ENCODE assay signal across 17 mouse cellular contexts in genomic region chr2:83622792-83623191, GRCm38 (mm10). TPM values are rescaled to one million over a fixed set of nuclear protein-coding genes. Genes with fewer than 3 reads are reported as not detected.
DNase-seq lines count a peak whose midpoint lies in the region; ATAC-seq and TF ChIP-seq lines count a peak whose summit lies in the region.
"Had no signal": no experiment of that assay in that cellular context is flagged by ENCODE, and none has a peak within 500 bp of the region (broad histone marks: within the 10 kb centered on the region; RNA-seq: fewer than 3 reads in every experiment).

No protein-coding gene starts in this region.

- H3K27me3 ChIP-seq in heart, embryonic 11.5 days (ENCODE audit: control insufficient read depth, insufficient read depth, low read length), result no peaks in the 10 kb centered on the region
- no peaks in the 10 kb centered on the region for H3K27me3 ChIP-seq in kidney, embryonic 16.5 days (ENCODE audit: insufficient read depth, low read length)
- no peaks in the 10 kb centered on the region for H3K27me3 ChIP-seq in midbrain, embryonic 16.5 days (ENCODE audit: control insufficient read depth, insufficient read depth, low read depth, low read length)
- H3K27me3 ChIP-seq in midbrain, embryonic 14.5 days (ENCODE audit: control insufficient read depth, insufficient read depth, low read length), result no peaks in the 10 kb centered on the region
- H3K27me3 ChIP-seq in stomach, postnatal 0 days (ENCODE audit: control insufficient read depth, insufficient read depth, low read length), result no peaks in the 10 kb centered on the region
- H3K27me3 ChIP-seq: embryonic facial prominence, embryonic 13.5 days; forebrain, embryonic 15.5 days; hindbrain, embryonic 13.5 days had no signal

- no peak overlapping the region for H3K4me3 ChIP-seq in heart, embryonic 11.5 days (ENCODE audit: low read depth, low read length)
- peak overlapping the region; percentile 1; the same call in 1 of the 2 replicates for H3K4me3 ChIP-seq in kidney, embryonic 16.5 days (ENCODE audit: low read length)
- no peak overlapping the region for H3K4me3 ChIP-seq in midbrain, embryonic 16.5 days (ENCODE audit: low read depth, low read length)
- no peak overlapping the region for H3K4me3 ChIP-seq in midbrain, embryonic 14.5 days (replicated peaks; ENCODE audit: low read depth, low read length)
- H3K4me3 ChIP-seq in stomach, postnatal 0 days (ENCODE audit: low read depth, low read length), result peak overlapping the region; percentile 17; the same call in 1 of the 2 replicates
- H3K4me3 ChIP-seq: embryonic facial prominence, embryonic 13.5 days; forebrain, embryonic 15.5 days; hindbrain, embryonic 13.5 days had no signal

- H3K27ac ChIP-seq in heart, embryonic 11.5 days (ENCODE audit: low read depth, low read length), result no peak overlapping the region
- H3K27ac ChIP-seq in kidney, embryonic 16.5 days (ENCODE audit: low read length), result no peak overlapping the region
- no peak overlapping the region for H3K27ac ChIP-seq in midbrain, embryonic 16.5 days (ENCODE audit: low read length)
- H3K27ac ChIP-seq in midbrain, embryonic 14.5 days (replicated peaks; ENCODE audit: low read depth, low read length), result no peak overlapping the region
- H3K27ac ChIP-seq in stomach, postnatal 0 days (replicated peaks), result no peak overlapping the region
- H3K27ac ChIP-seq: embryonic facial prominence, embryonic 13.5 days; forebrain, embryonic 15.5 days; hindbrain, embryonic 13.5 days; liver, embryonic 14.5 days; macrophage had no signal

- 41% methylated on average over 11 of the region's 11 CpGs for WGBS in heart, embryonic 11.5 days (ENCODE audit: insufficient replicate concordance)
- WGBS in kidney, embryonic 16.5 days, result 33% methylated on average over 11 of the region's 11 CpGs
- 45% methylated on average over 11 of the region's 11 CpGs for WGBS in midbrain, embryonic 16.5 days
- 48% methylated on average over 11 of the region's 11 CpGs for WGBS in midbrain, embryonic 14.5 days
- 23% methylated on average over 11 of the region's 11 CpGs for WGBS in stomach, postnatal 0 days

- no peak for ATAC-seq in heart, embryonic 11.5 days (replicated peaks; ENCODE audit: insufficient number of reproducible peaks, low FRiP score, low TSS enrichment)
- no peak for ATAC-seq in kidney, embryonic 16.5 days (ENCODE audit: low FRiP score, low TSS enrichment)
- ATAC-seq in midbrain, embryonic 16.5 days, result no peak
- ATAC-seq in midbrain, embryonic 14.5 days (ENCODE audit: low FRiP score, low TSS enrichment), result no peak
- no peak for ATAC-seq in stomach, postnatal 0 days (ENCODE audit: low FRiP score, low TSS enrichment)
- ATAC-seq: activated CD4-positive, CD25-positive, alpha-beta regulatory T cell, adult 4 months; CD4-positive, CD25-positive, alpha-beta regulatory T cell, adult 4 months; forebrain, embryonic 15.5 days had no signal

- TF ChIP-seq EP300 in stomach, postnatal 0 days (optimal IDR thresholded peaks at IDR 0.05), result no peak

- DNase-seq in heart, postnatal 14 days, result no peak
- DNase-seq in kidney, postnatal 36 days, result no peak
- no peak for DNase-seq in midbrain, embryonic 14.5 days
- no peak for DNase-seq in stomach, postnatal 0 days (ENCODE audit: low spot score)
- DNase-seq: cerebellum, adult 11-12 months; gastrocnemius, postnatal 14 days; kidney, adult 8-10 months had no signal

- no peak for TF ChIP-seq CTCF in stomach, postnatal 0 days (IDR thresholded peaks at IDR 0.05; ENCODE audit: low read depth)

- H3K9ac ChIP-seq in heart, embryonic 11.5 days (ENCODE audit: low read depth, low read length), result no peak overlapping the region
- H3K9ac ChIP-seq in kidney, embryonic 16.5 days (replicated peaks; ENCODE audit: low read length), result 0 out of 2 replicates have a peak overlapping the region, but pooled peaks have one; percentile 32
- no peak overlapping the region for H3K9ac ChIP-seq in midbrain, embryonic 16.5 days (ENCODE audit: low read depth, low read length)
- H3K9ac ChIP-seq in midbrain, embryonic 14.5 days (replicated peaks; ENCODE audit: low read length), result no peak overlapping the region
- no peak overlapping the region for H3K9ac ChIP-seq in stomach, postnatal 0 days (ENCODE audit: low read length)
- H3K9ac ChIP-seq: embryonic facial prominence, embryonic 13.5 days; forebrain, embryonic 15.5 days; hindbrain, embryonic 13.5 days; liver, embryonic 14.5 days had no signal

- no peaks in the 10 kb centered on the region for H3K36me3 ChIP-seq in heart, embryonic 11.5 days (ENCODE audit: control insufficient read depth, insufficient read depth, low read length)
- no peaks in the 10 kb centered on the region for H3K36me3 ChIP-seq in kidney, embryonic 16.5 days (ENCODE audit: insufficient read depth, low read length)
- H3K36me3 ChIP-seq in midbrain, embryonic 16.5 days (ENCODE audit: control insufficient read depth, insufficient read depth, low read length), result no peaks in the 10 kb centered on the region
- H3K36me3 ChIP-seq in midbrain, embryonic 14.5 days (ENCODE audit: control insufficient read depth, insufficient read depth, low read length), result no peaks in the 10 kb centered on the region
- no peaks in the 10 kb centered on the region for H3K36me3 ChIP-seq in stomach, postnatal 0 days (ENCODE audit: control insufficient read depth, insufficient read depth, low read length)
- H3K36me3 ChIP-seq: embryonic facial prominence, embryonic 13.5 days; forebrain, embryonic 15.5 days; hindbrain, embryonic 13.5 days had no signal

- H3K4me2 ChIP-seq in heart, embryonic 11.5 days, result peak overlapping the region; percentile 25
- peak overlapping the region; percentile 42 for H3K4me2 ChIP-seq in kidney, embryonic 16.5 days (replicated peaks; ENCODE audit: low read depth, low read length)
- peak overlapping the region; percentile 22; the same call in 1 of the 2 replicates for H3K4me2 ChIP-seq in midbrain, embryonic 16.5 days (ENCODE audit: low read length)
- no peak overlapping the region for H3K4me2 ChIP-seq in midbrain, embryonic 14.5 days (ENCODE audit: low read length)
- H3K4me2 ChIP-seq in stomach, postnatal 0 days (replicated peaks; ENCODE audit: low read depth), result peak overlapping the region; percentile 32
- H3K4me2 ChIP-seq: embryonic facial prominence, embryonic 13.5 days; forebrain, embryonic 15.5 days; hindbrain, embryonic 13.5 days had no signal

- intact Hi-C loops in heart, postnatal 14 days (cut with DNase I), result no loop called here

- no peaks in the 10 kb centered on the region for H3K9me3 ChIP-seq in heart, embryonic 11.5 days (replicated peaks; ENCODE audit: control insufficient read depth, low read length)
- H3K9me3 ChIP-seq in kidney, embryonic 16.5 days (ENCODE audit: low read length), result no peaks in the 10 kb centered on the region
- H3K9me3 ChIP-seq in midbrain, embryonic 16.5 days (replicated peaks; ENCODE audit: control insufficient read depth, low read length, poor library complexity, severe bottlenecking), result no peaks in the 10 kb centered on the region
- H3K9me3 ChIP-seq in midbrain, embryonic 14.5 days (ENCODE audit: control insufficient read depth, low read length), result no peaks in the 10 kb centered on the region
- no peaks in the 10 kb centered on the region for H3K9me3 ChIP-seq in stomach, postnatal 0 days (ENCODE audit: control insufficient read depth, low read length)
- H3K9me3 ChIP-seq: embryonic facial prominence, embryonic 13.5 days; forebrain, embryonic 15.5 days; hindbrain, embryonic 13.5 days had no signal

- no peaks in the 10 kb centered on the region for H3K4me1 ChIP-seq in heart, embryonic 11.5 days (ENCODE audit: control insufficient read depth, insufficient read depth, low read length)
- H3K4me1 ChIP-seq in kidney, embryonic 16.5 days (ENCODE audit: insufficient read depth, low read length), result no peaks in the 10 kb centered on the region
- no peaks in the 10 kb centered on the region for H3K4me1 ChIP-seq in midbrain, embryonic 16.5 days (ENCODE audit: control insufficient read depth, insufficient read depth, low read length)
- H3K4me1 ChIP-seq in midbrain, embryonic 14.5 days (ENCODE audit: control insufficient read depth, insufficient read depth, low read length), result no peaks in the 10 kb centered on the region
- H3K4me1 ChIP-seq in stomach, postnatal 0 days (replicated peaks; ENCODE audit: control insufficient read depth, insufficient read depth), result no peaks in the 10 kb centered on the region
- H3K4me1 ChIP-seq: embryonic facial prominence, embryonic 13.5 days; hindbrain, embryonic 13.5 days had no signal

RNA-seq across cellular contexts. Expression of gene Zc3h15, which starts 21.4 kb away (rescaled TPM):
- polyA plus RNA-seq in heart, embryonic 11.5 days (2014; fragmentation: Nextera tagmentation; extraction: Ambion mirVana), result 109 and 141 TPM in 2 replicates
- 10 to 100 TPM; 49.4 to 50.6 TPM for total RNA-seq in heart, postnatal 14 days (2021)
- polyA plus RNA-seq in kidney, embryonic 16.5 days (2015; fragmentation: Nextera tagmentation; extraction: Ambion mirVana), result 120 and 146 TPM in 2 replicates
- polyA plus RNA-seq in midbrain, embryonic 16.5 days (2015; fragmentation: Nextera tagmentation; extraction: Ambion mirVana), result 184 and 187 TPM in 2 replicates
- polyA plus RNA-seq in midbrain, embryonic 14.5 days (2014; fragmentation: Nextera tagmentation; extraction: Ambion mirVana), result 168 and 171 TPM in 2 replicates
- 84.6 and 106 TPM in 2 replicates for polyA plus RNA-seq in stomach, postnatal 0 days (2015; fragmentation: Nextera tagmentation; extraction: Ambion mirVana)

Comparison
In these comparisons a context has a peak if more than half of its experiments do, and no peak if none do; other contexts are left out.
1. H3K4me3 ChIP-seq: peak in kidney, embryonic 16.5 days (single experiment) and stomach, postnatal 0 days (single experiment); none in heart, embryonic 11.5 days (single experiment), midbrain, embryonic 16.5 days (single experiment) and midbrain, embryonic 14.5 days (single experiment).